Mouse (Mus musculus) kidney, embryonic 15.5 days (tissue): ENCODE data around the gene Myo18b. TPM values are rescaled to one million over a fixed set of nuclear protein-coding genes. Genes with fewer than 3 reads are reported as not detected.

Experiments used
- ATAC-seq: fragments of 200-750 bp; cut with Nextera tagmentation; replicated peaks from 2 replicates; pipeline ENCODE4 v1.8.0; 2017; ENCODE audit warnings: moderate TSS enrichment; ENCODE audit not compliant: low FRiP score
- H3K27ac ChIP-seq: fragments of 300-500 bp; sonication (generic); 2 replicates; pipeline ENCODE4 v1.5.1; 2015; ENCODE audit warnings: mild to moderate bottlenecking, inconsistent platforms
- H3K27me3 ChIP-seq: fragments of 300-500 bp; sonication (generic); 2 replicates; pipeline ENCODE4 v1.6.1; 2015; ENCODE audit warnings: inconsistent platforms
- H3K36me3 ChIP-seq: fragments of 300-500 bp; sonication (generic); 2 replicates; pipeline ENCODE4 v1.6.1; 2015; ENCODE audit warnings: inconsistent platforms
- H3K4me1 ChIP-seq: fragments of 300-500 bp; sonication (generic); 2 replicates; pipeline ENCODE4 v1.6.1; 2015; ENCODE audit warnings: inconsistent platforms
- H3K4me2 ChIP-seq: fragments of 300-500 bp; sonication (generic); 2 replicates; pipeline ENCODE4 v1.6.1; 2015; ENCODE audit warnings: moderate library complexity, mild to moderate bottlenecking, inconsistent platforms
- H3K4me3 ChIP-seq: fragments of 300-500 bp; sonication (generic); replicated peaks from 2 replicates; pipeline ENCODE4 v1.5.1; 2015; ENCODE audit warnings: mild to moderate bottlenecking, inconsistent platforms
- H3K9ac ChIP-seq: fragments of 300-500 bp; sonication (generic); 2 replicates; pipeline ENCODE4 v1.6.1; 2015; ENCODE audit warnings: mild to moderate bottlenecking, inconsistent platforms
- H3K9me3 ChIP-seq: fragments of 300-500 bp; sonication (generic); replicated peaks from 2 replicates; pipeline ENCODE4 v1.6.1; 2016; ENCODE audit warnings: inconsistent platforms
- WGBS: fragments of 180-500 bp; shearing (Covaris S2); methylation state at CpG from one replicate; pipeline ENCODE4 v1.1.7; 2015; ENCODE audit warnings: mixed read lengths; 5-methylcytosine and 5-hydroxymethylcytosine counted together
- polyA plus RNA-seq: library from polyadenylated mRNA; unstranded; fragments of >200 nt; fragmentation: Nextera tagmentation; extraction: Ambion mirVana; gene quantifications from 2 replicates; pipeline ENCODE4 v1.2.1, GENCODE M21; 2015

Gene Myo18b
- polyA plus RNA-seq, 1 experiment from 2014 or later: 0.22 TPM

- Histone ChIP-seq H3K36me3 (no peaks in the 10 kb centered on the region), H3K4me1 (no peaks in the 10 kb centered on the region), H3K27ac (no peak overlapping the region), H3K4me3 (no peak overlapping the region), H3K4me2 (no peak overlapping the region), H3K9ac (no peak overlapping the region), H3K27me3 (no peaks in the 10 kb centered on the region), H3K9me3 (no peaks in the 10 kb centered on the region)
- ATAC-seq: no peak
- 71% methylated on average over 2 of the region's 2 CpGs for WGBS
These were observed 216.9 kb downstream of the Myo18b start for GRCm38 (mm10) chr5:112679251-112679650.

- 65% methylated on average over 4 of the region's 4 CpGs for WGBS
- no peak for ATAC-seq
- H3K36me3 ChIP-seq: no peaks in the 10 kb centered on the region
- H3K4me1 ChIP-seq: no peaks in the 10 kb centered on the region
- no peaks in the 10 kb centered on the region for H3K27me3 ChIP-seq
- no peak overlapping the region for H3K9ac ChIP-seq
- no peaks in the 10 kb centered on the region for H3K9me3 ChIP-seq
- H3K4me3 ChIP-seq: no peak overlapping the region
- no peak overlapping the region for H3K27ac ChIP-seq
- no peak overlapping the region for H3K4me2 ChIP-seq
These were observed 218.0 kb downstream of the Myo18b start for GRCm38 (mm10) chr5:112678153-112678552.

- Histone ChIP-seq H3K36me3 (no peaks in the 10 kb centered on the region), H3K4me3 (no peak overlapping the region), H3K4me2 (no peak overlapping the region), H3K4me1 (no peaks in the 10 kb centered on the region), H3K9ac (no peak overlapping the region), H3K9me3 (no peaks in the 10 kb centered on the region), H3K27me3 (no peaks in the 10 kb centered on the region), H3K27ac (no peak overlapping the region)
- WGBS: 77% methylated on average over 5 of the region's 5 CpGs
- ATAC-seq: no peak
These were observed 221.4 kb downstream of the Myo18b start for GRCm38 (mm10) chr5:112674806-112675205.

- H3K4me2 ChIP-seq: no peak overlapping the region
- WGBS: 53% methylated on average over 7 of the region's 7 CpGs
- no peak for ATAC-seq
- H3K27me3 ChIP-seq: no peaks in the 10 kb centered on the region; the same call in 1 of the 2 replicates
- H3K9me3 ChIP-seq: no peaks in the 10 kb centered on the region
- no peak overlapping the region for H3K4me3 ChIP-seq
- no peaks in the 10 kb centered on the region for H3K36me3 ChIP-seq
- H3K9ac ChIP-seq: no peak overlapping the region
- no peaks in the 10 kb centered on the region for H3K4me1 ChIP-seq
- H3K27ac ChIP-seq: no peak overlapping the region
These were observed 223.7 kb downstream of the Myo18b start for GRCm38 (mm10) chr5:112672457-112672856.

GRCm38 (mm10) chr5:112671961-112672360, 224.2 kb downstream of the Myo18b start:
- Histone ChIP-seq H3K9ac (no peak overlapping the region), H3K4me1 (no peaks in the 10 kb centered on the region), H3K4me2 (no peak overlapping the region), H3K4me3 (no peak overlapping the region), H3K27me3 (no peaks in the 10 kb centered on the region; the same call in 1 of the 2 replicates), H3K9me3 (no peaks in the 10 kb centered on the region), H3K36me3 (no peaks in the 10 kb centered on the region), H3K27ac (no peak overlapping the region)
- WGBS: 37% methylated on average over 2 of the region's 2 CpGs
- no peak for ATAC-seq

GRCm38 (mm10) chr5:112667153-112667552, 229.0 kb downstream of the Myo18b start:
- Histone ChIP-seq H3K36me3 (no peaks in the 10 kb centered on the region), H3K9me3 (no peaks in the 10 kb centered on the region), H3K27me3 (no peaks in the 10 kb centered on the region; the same call in 1 of the 2 replicates), H3K4me3 (no peak overlapping the region), H3K9ac (no peak overlapping the region), H3K4me2 (no peak overlapping the region), H3K27ac (no peak overlapping the region), H3K4me1 (peaks cover 5% of the 10 kb centered on the region; the same call in 1 of the 2 replicates)
- WGBS: 72% methylated on average over 8 of the region's 8 CpGs
- ATAC-seq: no peak

GRCm38 (mm10) chr5:112665661-112666060, 230.5 kb downstream of the Myo18b start:
- peaks cover 7% of the 10 kb centered on the region; the same call in 1 of the 2 replicates for H3K4me1 ChIP-seq
- H3K27me3 ChIP-seq: no peaks in the 10 kb centered on the region; the same call in 1 of the 2 replicates
- ATAC-seq: no peak
- H3K36me3 ChIP-seq: no peaks in the 10 kb centered on the region
- no peak overlapping the region for H3K4me3 ChIP-seq
- no peak overlapping the region for H3K4me2 ChIP-seq
- H3K9ac ChIP-seq: no peak overlapping the region
- 64% methylated on average over 7 of the region's 7 CpGs for WGBS
- H3K9me3 ChIP-seq: no peaks in the 10 kb centered on the region
- H3K27ac ChIP-seq: no peak overlapping the region

GRCm38 (mm10) chr5:112663701-112664100, 232.5 kb downstream of the Myo18b start:
- Histone ChIP-seq H3K4me1 (peaks cover 7% of the 10 kb centered on the region; the same call in 1 of the 2 replicates), H3K9ac (no peak overlapping the region), H3K36me3 (no peaks in the 10 kb centered on the region), H3K27me3 (no peaks in the 10 kb centered on the region; the same call in 1 of the 2 replicates), H3K27ac (no peak overlapping the region), H3K4me3 (no peak overlapping the region), H3K4me2 (no peak overlapping the region), H3K9me3 (no peaks in the 10 kb centered on the region)
- no peak for ATAC-seq
- WGBS: 0% methylated on average over 1 of the region's 1 CpGs

GRCm38 (mm10) chr5:112660924-112661431, 235.2 kb downstream of the Myo18b start:
- Histone ChIP-seq H3K27me3 (peaks cover 13% of the 10 kb centered on the region), H3K9me3 (no peaks in the 10 kb centered on the region), H3K4me2 (peak overlapping the region; percentile 23; the same call in 1 of the 2 replicates), H3K36me3 (no peaks in the 10 kb centered on the region), H3K4me1 (peaks cover 17% of the 10 kb centered on the region), H3K27ac (no peak overlapping the region), H3K9ac (no peak overlapping the region), H3K4me3 (no peak overlapping the region)
- 32% methylated on average over 10 of the region's 10 CpGs for WGBS
- no peak for ATAC-seq

GRCm38 (mm10) chr5:112659295-112659694, 236.9 kb downstream of the Myo18b start:
- ATAC-seq: no peak
- Histone ChIP-seq H3K9me3 (no peaks in the 10 kb centered on the region), H3K4me3 (no peak overlapping the region), H3K4me1 (peaks cover 27% of the 10 kb centered on the region), H3K27me3 (peaks cover 25% of the 10 kb centered on the region), H3K27ac (no peak overlapping the region), H3K9ac (no peak overlapping the region), H3K36me3 (no peaks in the 10 kb centered on the region), H3K4me2 (no peak overlapping the region)
- WGBS: 19% methylated on average over 4 of the region's 4 CpGs

GRCm38 (mm10) chr5:112656811-112657210, 239.4 kb downstream of the Myo18b start:
- H3K4me2 ChIP-seq: peak overlapping the region; percentile 49

GRCm38 (mm10) chr5:112655986-112656541, 240.1 kb downstream of the Myo18b start:
- no peaks in the 10 kb centered on the region for H3K36me3 ChIP-seq
- peaks cover 27% of the 10 kb centered on the region for H3K27me3 ChIP-seq
- peak overlapping the region; percentile 19 for H3K4me3 ChIP-seq
- peaks cover 23% of the 10 kb centered on the region for H3K4me1 ChIP-seq
- peak overlapping the region; percentile 49 for H3K4me2 ChIP-seq
- 1% methylated on average over 15 of the region's 15 CpGs for WGBS
- no peak for ATAC-seq
- H3K27ac ChIP-seq: peak overlapping the region; percentile 14; the same call in 1 of the 2 replicates
- H3K9ac ChIP-seq: no peak overlapping the region
- H3K9me3 ChIP-seq: no peaks in the 10 kb centered on the region

More at GRCm38 (mm10) chr5:112656811-112657210, 239.4 kb downstream of the Myo18b start:
- peaks cover 23% of the 10 kb centered on the region for H3K4me1 ChIP-seq
- WGBS: 6% methylated on average over 6 of the region's 6 CpGs
- peaks cover 27% of the 10 kb centered on the region for H3K27me3 ChIP-seq
- no peak overlapping the region for H3K9ac ChIP-seq
- H3K4me3 ChIP-seq: no peak overlapping the region
- no peaks in the 10 kb centered on the region for H3K9me3 ChIP-seq
- ATAC-seq: peak; percentile 19; the same call in 1 of the 2 replicates
- no peaks in the 10 kb centered on the region for H3K36me3 ChIP-seq
- H3K27ac ChIP-seq: 0 out of 2 replicates have a peak overlapping the region, but pooled peaks have one; percentile 41
